Mouse (Mus musculus) cerebellum, postnatal 10 days (tissue): ENCODE results near the gene Arxes2.

Source experiments
- DNase-seq, 2 experiments: peaks; one replicate each; pipeline ENCODE4 v3.0.0; 2021; ENCODE audit warnings: mixed read lengths in 2 of 2

The Arxes2 gene

GRCm38 (mm10) chrX:136043726-136044125 is 50.1 kb downstream of the Arxes2 start:
- DNase-seq = no peak
